Mouse (Mus musculus): ENCODE measurements around the gene Fgr. TPM values are rescaled to one million over a fixed set of nuclear protein-coding genes. Genes with fewer than 3 reads are reported as not detected.

Fgr gene
- polyA plus RNA-seq, 1 experiment from 2014 or later = 2.3 TPM

DNA sequence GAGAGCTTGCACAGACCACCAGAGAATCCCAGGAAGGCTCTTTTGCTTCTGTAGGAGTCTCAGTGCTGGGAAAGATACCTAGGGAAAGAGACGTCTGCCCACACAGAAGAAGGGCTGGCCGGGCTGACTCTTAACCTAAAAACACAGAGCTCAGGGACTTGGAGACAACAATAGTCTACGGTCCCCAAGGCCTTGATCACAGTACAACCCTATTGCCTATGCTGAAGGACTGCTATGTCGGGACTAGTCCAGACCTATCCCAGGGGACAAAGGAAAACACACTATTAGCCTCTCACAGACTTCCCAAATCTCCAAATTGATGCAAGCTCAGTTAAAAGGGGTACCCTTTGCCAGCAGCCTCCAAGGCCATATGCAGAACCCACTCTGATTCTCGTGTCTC, 12.0 kb upstream of the Fgr start:
- H3K4me1 ChIP-seq (replicated peaks) = peaks cover 28% of the 10 kb centered on the region
- H3K4me2 ChIP-seq (replicated peaks) = no peak overlapping the region
- WGBS = 81% methylated on average over 5 of the region's 5 CpGs
- H3K9ac ChIP-seq = no peak overlapping the region
- no peak overlapping the region for H3K27ac ChIP-seq
- H3K27me3 ChIP-seq (replicated peaks) = no peaks in the 10 kb centered on the region
- no peak overlapping the region for H3K4me3 ChIP-seq (replicated peaks)
- no peaks in the 10 kb centered on the region for H3K36me3 ChIP-seq
- H3K9me3 ChIP-seq = no peaks in the 10 kb centered on the region
- no peak for ATAC-seq

DNA sequence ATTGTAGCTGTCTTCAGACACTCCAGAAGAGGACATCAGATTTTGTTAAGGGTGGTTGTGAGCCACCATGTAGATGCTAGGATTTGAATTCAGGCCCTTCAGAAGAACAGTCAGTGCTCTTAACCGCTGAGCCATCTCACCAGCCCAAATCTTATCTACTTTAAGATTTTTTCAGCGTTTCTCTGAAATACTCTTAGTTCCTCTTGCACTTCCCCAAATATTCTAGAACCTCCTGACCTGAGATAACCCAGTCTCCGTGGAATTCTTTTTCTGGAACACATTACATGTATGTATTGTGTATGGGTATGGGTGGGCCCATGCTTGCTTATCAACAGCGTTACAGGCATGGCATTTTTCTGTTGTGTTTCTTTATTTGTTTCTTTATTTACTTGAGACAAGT, 11.3 kb upstream of the Fgr start:
- no peak overlapping the region for H3K9ac ChIP-seq
- H3K27ac ChIP-seq = no peak overlapping the region
- H3K4me3 ChIP-seq (replicated peaks) = no peak overlapping the region
- H3K4me2 ChIP-seq (replicated peaks) = no peak overlapping the region
- no peak for ATAC-seq
- 87% methylated on average over 4 of the region's 4 CpGs for WGBS
- no peaks in the 10 kb centered on the region for H3K27me3 ChIP-seq (replicated peaks)
- no peaks in the 10 kb centered on the region for H3K36me3 ChIP-seq
- H3K9me3 ChIP-seq = no peaks in the 10 kb centered on the region
- H3K4me1 ChIP-seq (replicated peaks) = peaks cover 28% of the 10 kb centered on the region

DNA sequence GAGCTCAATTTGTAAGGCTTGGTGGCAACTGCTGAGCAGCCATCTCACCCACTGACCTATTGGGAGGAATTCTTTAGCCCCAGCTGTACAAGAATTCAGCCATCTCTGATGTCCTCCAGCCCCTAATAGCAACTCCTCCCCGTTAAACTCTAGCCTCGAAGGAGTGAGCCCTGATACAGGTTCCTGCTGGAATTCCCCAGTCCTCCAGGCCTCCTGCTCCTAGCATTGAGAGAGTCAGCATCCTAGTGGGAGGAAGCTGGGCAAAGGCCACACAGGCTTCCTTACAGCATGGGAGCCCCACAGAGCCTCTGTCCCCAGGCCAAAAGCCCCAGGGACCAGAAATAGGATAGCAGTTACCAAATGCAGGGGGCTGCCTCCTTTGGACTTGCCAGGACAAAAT, 10.5 kb upstream of the Fgr start:
- 43% methylated on average over 2 of the region's 2 CpGs for WGBS
- Histone ChIP-seq H3K36me3 (no peaks in the 10 kb centered on the region), H3K27ac (no peak overlapping the region), H3K9ac (no peak overlapping the region), H3K27me3 (replicated peaks) (no peaks in the 10 kb centered on the region), H3K4me2 (replicated peaks) (no peak overlapping the region), H3K4me1 (replicated peaks) (peaks cover 27% of the 10 kb centered on the region), H3K9me3 (no peaks in the 10 kb centered on the region), H3K4me3 (replicated peaks) (no peak overlapping the region)
- ATAC-seq = no peak

DNA sequence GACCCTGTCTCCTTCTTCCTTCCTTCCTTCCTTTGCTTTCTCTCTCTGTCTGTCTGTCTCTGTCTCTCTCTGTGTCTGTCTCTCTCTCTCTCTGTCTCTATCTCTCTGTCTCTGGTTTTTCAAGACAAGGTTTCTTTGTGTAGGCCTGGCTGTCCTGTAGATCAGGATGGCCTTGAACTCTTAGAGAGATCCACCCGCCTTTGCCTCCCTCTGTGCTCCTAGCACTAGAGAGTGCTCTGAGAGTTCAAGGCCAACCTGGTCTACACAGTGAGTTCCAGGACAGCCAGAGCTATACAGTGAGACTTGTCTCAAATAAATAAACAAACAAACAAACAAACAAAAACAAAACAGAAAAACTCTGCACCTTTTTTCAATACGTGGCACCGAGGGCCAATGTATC, 9.8 kb upstream of the Fgr start:
- no peak for ATAC-seq
- WGBS = 54% methylated on average over 3 of the region's 3 CpGs
- no peaks in the 10 kb centered on the region for H3K27me3 ChIP-seq (replicated peaks)
- H3K4me3 ChIP-seq (replicated peaks) = no peak overlapping the region
- no peak overlapping the region for H3K4me2 ChIP-seq (replicated peaks)
- H3K27ac ChIP-seq = no peak overlapping the region
- no peak overlapping the region for H3K9ac ChIP-seq
- peaks cover 21% of the 10 kb centered on the region for H3K4me1 ChIP-seq (replicated peaks)
- H3K36me3 ChIP-seq = no peaks in the 10 kb centered on the region
- no peaks in the 10 kb centered on the region for H3K9me3 ChIP-seq

DNA sequence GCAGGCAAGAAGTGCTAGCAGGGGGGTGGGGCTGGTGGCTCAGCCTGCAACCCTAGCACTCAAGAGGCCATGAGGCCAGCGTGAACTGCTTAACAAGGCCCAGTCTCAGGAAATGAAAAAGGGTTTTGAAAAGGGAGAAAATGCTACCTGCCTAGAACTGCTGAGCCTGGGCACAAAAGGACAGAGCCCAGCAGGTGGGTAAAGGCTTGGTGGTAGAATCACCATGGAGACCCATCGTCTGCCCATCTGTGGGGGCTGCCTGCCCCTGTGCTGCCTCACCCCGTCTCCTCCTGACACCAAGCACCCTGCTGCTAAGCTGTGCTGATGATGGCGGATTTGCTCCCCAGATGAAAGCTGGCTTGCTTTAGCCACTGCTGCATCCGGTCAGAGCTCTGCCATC, 9.4 kb upstream of the Fgr start:
- peaks cover 17% of the 10 kb centered on the region for H3K4me1 ChIP-seq (replicated peaks)
- H3K4me2 ChIP-seq (replicated peaks) = no peak overlapping the region
- no peaks in the 10 kb centered on the region for H3K9me3 ChIP-seq
- H3K36me3 ChIP-seq = no peaks in the 10 kb centered on the region
- no peak overlapping the region for H3K4me3 ChIP-seq (replicated peaks)
- 71% methylated on average over 5 of the region's 5 CpGs for WGBS
- no peaks in the 10 kb centered on the region for H3K27me3 ChIP-seq (replicated peaks)
- no peak for ATAC-seq
- H3K27ac ChIP-seq = no peak overlapping the region
- no peak overlapping the region for H3K9ac ChIP-seq

DNA sequence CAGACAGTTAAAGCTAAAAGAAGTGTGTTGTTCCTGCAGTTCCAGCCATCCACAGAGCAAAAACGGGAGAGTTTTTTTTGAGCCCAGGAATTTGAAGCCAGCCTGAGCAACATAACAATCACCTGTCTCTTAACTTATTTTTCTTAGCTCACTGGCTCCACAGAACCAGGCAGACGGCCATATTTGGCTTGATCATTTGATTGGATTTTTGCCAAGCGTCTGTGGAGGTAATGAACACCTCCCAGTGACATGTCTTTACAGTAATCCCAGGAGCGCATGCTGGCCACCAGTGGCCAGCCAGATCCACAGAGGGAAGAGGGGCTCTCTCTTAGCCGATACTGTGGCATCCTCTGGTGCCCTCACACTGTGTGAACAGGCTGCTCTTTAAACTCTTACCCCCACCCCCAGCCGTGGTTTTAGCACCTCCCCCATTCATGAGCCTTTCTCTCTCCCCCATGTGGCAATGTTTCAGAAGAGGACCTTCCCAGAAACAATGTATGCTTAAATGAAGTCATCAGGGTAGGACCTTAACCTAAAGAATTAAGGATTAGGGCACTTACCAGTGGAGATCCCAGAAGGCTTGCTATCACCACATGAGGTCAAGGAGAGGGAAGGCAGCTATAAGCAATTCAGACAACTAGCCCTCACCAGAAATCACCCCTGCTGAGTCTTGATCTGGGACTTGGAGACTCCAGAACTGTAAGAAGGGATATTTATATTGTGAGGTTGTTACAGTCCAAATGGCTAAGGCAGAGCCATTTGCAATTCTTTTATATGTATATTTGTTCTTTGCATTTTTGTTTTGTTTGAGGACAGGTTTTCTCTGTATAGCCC, 5.6 kb upstream of the Fgr start:
- ATAC-seq = no peak
- Histone ChIP-seq H3K4me1 (replicated peaks) (0 out of 2 replicates have a peak, but pooled peaks cover 4% of the 10 kb centered on the region), H3K27ac (no peak overlapping the region), H3K4me2 (replicated peaks) (no peak overlapping the region), H3K9me3 (no peaks in the 10 kb centered on the region), H3K36me3 (no peaks in the 10 kb centered on the region), H3K4me3 (replicated peaks) (no peak overlapping the region), H3K27me3 (replicated peaks) (no peaks in the 10 kb centered on the region), H3K9ac (no peak overlapping the region)
- WGBS = 48% methylated on average over 6 of the region's 6 CpGs

DNA sequence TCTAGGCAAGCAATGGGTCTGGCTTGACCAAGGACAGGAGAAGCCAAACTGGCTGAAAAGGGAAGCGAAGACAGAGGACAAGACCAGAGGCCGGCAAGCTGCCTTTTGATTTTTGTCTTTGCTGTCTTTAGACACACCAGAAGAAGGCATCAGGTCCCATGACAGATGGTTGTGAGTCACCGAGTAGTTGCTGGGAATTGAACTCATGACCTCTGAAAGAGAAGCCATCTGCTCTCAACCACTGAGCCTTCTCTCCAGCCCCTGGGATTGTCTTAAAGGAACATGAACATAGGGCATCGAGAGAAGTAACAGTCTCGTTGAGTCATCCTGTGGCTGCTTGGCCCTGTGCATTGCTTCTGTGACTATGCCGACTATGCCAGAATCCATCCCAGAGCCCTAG, 2.3 kb upstream of the Fgr start:
- Histone ChIP-seq H3K9ac (no peak overlapping the region), H3K4me3 (replicated peaks) (no peak overlapping the region), H3K27ac (no peak overlapping the region), H3K4me2 (replicated peaks) (no peak overlapping the region), H3K4me1 (replicated peaks) (peaks cover 25% of the 10 kb centered on the region), H3K36me3 (no peaks in the 10 kb centered on the region), H3K9me3 (no peaks in the 10 kb centered on the region), H3K27me3 (replicated peaks) (peaks cover 19% of the 10 kb centered on the region; the same call in 1 of the 2 replicates)
- 73% methylated on average over 6 of the region's 6 CpGs for WGBS
- ATAC-seq = no peak

DNA sequence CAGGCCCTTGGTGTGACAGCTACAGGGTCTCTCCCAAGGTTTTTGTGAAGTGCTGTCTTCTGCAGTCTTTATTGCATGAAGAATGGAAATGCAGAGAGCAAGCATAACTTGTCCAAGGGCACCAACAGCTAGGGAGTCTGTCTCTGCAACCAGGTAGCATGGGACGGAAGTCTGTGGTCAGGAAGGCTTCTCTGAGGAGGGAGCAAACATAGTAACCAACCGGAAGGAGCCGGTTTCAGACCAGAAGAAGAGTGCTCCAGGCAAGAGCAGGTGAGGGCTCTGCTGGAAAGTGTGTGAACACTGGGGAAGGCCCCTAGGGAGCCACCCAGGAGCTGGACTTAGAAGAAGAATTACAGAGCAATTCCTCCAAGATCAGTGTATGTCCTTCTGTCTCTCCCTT, 1.8 kb upstream of the Fgr start:
- Histone ChIP-seq H3K36me3 (no peaks in the 10 kb centered on the region), H3K9ac (no peak overlapping the region), H3K4me2 (replicated peaks) (no peak overlapping the region), H3K4me3 (replicated peaks) (no peak overlapping the region), H3K9me3 (no peaks in the 10 kb centered on the region), H3K4me1 (replicated peaks) (peaks cover 25% of the 10 kb centered on the region), H3K27ac (no peak overlapping the region), H3K27me3 (replicated peaks) (peaks cover 19% of the 10 kb centered on the region; the same call in 1 of the 2 replicates)
- no peak for ATAC-seq
- 69% methylated on average over 3 of the region's 3 CpGs for WGBS

DNA sequence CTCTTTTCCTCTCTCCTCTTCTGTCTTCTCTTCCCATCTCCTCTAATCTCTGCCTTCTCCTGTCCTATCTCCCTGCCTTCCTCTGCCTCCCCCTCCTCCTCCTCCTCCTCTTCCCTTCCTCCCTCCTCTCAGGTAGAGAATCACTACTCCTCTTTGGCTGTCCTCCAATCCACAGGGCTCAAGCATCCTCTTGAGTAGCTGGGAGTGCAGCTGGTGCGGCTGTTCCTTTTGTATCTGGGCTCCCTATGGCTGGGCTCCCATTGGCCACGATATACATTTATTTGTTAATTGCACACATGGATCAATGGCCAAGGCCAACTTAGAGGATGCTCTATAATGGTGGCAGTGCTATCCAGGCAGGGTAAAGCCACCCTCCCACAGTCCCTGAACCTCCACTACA, 1.3 kb upstream of the Fgr start:
- H3K4me2 ChIP-seq (replicated peaks) = no peak overlapping the region
- H3K36me3 ChIP-seq = no peaks in the 10 kb centered on the region
- 36% methylated on average over 2 of the region's 2 CpGs for WGBS
- H3K27me3 ChIP-seq (replicated peaks) = peaks cover 19% of the 10 kb centered on the region; the same call in 1 of the 2 replicates
- H3K27ac ChIP-seq = no peak overlapping the region
- no peaks in the 10 kb centered on the region for H3K9me3 ChIP-seq
- peaks cover 25% of the 10 kb centered on the region for H3K4me1 ChIP-seq (replicated peaks)
- no peak overlapping the region for H3K9ac ChIP-seq
- ATAC-seq = no peak
- H3K4me3 ChIP-seq (replicated peaks) = no peak overlapping the region

DNA sequence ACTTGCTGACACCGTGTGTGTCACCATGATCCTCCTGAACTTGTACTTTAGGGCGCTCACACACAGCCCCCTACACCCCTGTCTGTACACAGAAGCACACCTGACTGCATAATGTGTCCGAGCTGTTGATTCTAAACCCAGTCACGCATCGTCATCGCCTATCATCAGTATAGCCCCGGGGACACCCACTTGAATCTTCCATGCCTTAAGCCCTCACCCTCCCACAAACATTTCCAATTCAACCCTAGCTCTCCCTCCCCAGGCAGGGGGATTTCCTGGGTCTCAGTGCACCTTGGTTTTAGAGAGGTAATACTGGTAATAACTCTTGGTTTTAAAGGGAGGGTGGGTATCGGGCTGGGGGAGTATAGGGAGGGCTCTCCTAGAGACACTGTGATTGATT, 709 bp upstream of the Fgr start:
- Histone ChIP-seq H3K9me3 (no peaks in the 10 kb centered on the region), H3K4me1 (replicated peaks) (peaks cover 25% of the 10 kb centered on the region), H3K4me2 (replicated peaks) (no peak overlapping the region), H3K4me3 (replicated peaks) (no peak overlapping the region), H3K9ac (no peak overlapping the region), H3K36me3 (no peaks in the 10 kb centered on the region), H3K27me3 (replicated peaks) (peaks cover 19% of the 10 kb centered on the region; the same call in 1 of the 2 replicates), H3K27ac (no peak overlapping the region)
- WGBS = 60% methylated on average over 8 of the region's 8 CpGs
- ATAC-seq = no peak

DNA sequence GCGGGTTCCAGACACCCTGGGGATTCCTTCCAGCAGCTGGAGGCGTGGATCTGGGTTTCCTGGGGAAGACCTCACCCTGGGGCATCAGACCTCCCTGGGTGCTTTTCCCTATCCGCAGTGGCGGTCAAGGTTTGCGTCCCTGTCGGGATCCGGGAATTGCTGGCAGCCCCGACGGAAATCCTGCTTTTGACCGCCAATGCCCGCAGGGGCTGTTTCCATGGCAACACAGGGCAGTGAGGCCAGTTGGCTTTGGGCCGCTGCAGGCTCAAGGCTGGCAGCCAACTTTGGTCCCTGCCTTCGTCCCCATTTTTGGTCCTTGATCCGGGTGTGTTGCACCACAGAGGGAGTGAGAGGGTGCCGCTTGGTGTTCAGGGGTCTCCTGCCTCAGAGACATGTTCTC, 1.0 kb downstream of the Fgr start:
- Histone ChIP-seq H3K27me3 (replicated peaks) (peaks cover 19% of the 10 kb centered on the region; the same call in 1 of the 2 replicates), H3K4me3 (replicated peaks) (peak overlapping the region; percentile 29), H3K4me1 (replicated peaks) (peaks cover 27% of the 10 kb centered on the region), H3K27ac (no peak overlapping the region), H3K36me3 (no peaks in the 10 kb centered on the region), H3K4me2 (replicated peaks) (peak overlapping the region; percentile 56), H3K9ac (peak overlapping the region; percentile 34), H3K9me3 (no peaks in the 10 kb centered on the region)
- 8% methylated on average over 15 of the region's 15 CpGs for WGBS
- ATAC-seq = no peak

DNA sequence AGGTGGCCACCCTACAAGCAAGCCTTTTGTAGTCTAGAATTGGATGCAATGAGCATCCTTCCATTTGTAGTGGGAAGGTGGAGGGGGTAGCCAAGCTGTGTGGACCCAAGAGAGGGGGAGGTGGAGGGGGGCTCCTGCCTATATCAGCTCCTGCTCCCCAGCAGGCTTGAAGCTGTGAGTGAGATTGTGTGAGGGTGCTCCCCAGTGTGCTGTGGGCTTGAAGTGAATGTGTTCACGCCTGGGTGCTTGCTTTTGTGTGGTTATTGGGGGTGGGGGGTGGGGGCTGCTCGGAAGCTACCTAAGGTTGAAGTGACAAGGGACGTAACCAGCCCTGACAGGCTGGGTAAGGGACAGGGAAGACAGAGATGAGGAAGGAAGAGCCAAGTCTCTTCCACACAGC, 1.9 kb downstream of the Fgr start:
- 67% methylated on average over 3 of the region's 3 CpGs for WGBS
- peaks cover 19% of the 10 kb centered on the region; the same call in 1 of the 2 replicates for H3K27me3 ChIP-seq (replicated peaks)
- no peak overlapping the region for H3K9ac ChIP-seq
- H3K4me2 ChIP-seq (replicated peaks) = no peak overlapping the region
- H3K36me3 ChIP-seq = no peaks in the 10 kb centered on the region
- H3K4me1 ChIP-seq (replicated peaks) = peaks cover 27% of the 10 kb centered on the region
- H3K27ac ChIP-seq = no peak overlapping the region
- H3K4me3 ChIP-seq (replicated peaks) = no peak overlapping the region
- no peaks in the 10 kb centered on the region for H3K9me3 ChIP-seq
- ATAC-seq = no peak

DNA sequence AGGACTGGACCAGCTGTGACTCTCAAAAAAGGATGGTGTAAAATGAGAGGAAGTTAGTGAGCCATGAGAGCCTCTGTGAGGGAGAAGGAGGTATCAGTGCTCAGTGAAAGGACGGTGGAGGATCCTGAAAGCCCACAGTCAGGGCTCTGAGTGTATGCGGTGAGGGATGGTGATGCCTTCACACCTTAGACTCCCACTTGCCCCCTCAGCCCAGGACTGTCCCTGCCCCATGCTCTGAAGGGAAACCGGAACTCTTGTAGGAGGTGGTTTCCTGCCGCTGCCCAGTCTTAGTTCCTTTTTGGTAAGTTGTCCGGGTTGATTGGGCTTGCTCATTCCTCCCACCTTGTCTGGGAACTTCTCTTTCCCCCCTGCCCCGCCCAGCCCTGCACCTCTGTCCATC, 2.8 kb downstream of the Fgr start:
- Histone ChIP-seq H3K27ac (no peak overlapping the region), H3K4me3 (replicated peaks) (no peak overlapping the region), H3K9ac (no peak overlapping the region), H3K36me3 (no peaks in the 10 kb centered on the region), H3K9me3 (no peaks in the 10 kb centered on the region), H3K27me3 (replicated peaks) (peaks cover 19% of the 10 kb centered on the region; the same call in 1 of the 2 replicates), H3K4me2 (replicated peaks) (no peak overlapping the region), H3K4me1 (replicated peaks) (peaks cover 27% of the 10 kb centered on the region)
- ATAC-seq = no peak
- WGBS = 70% methylated on average over 6 of the region's 6 CpGs
